Mouse (Mus musculus): ENCODE results near the gene H2-D1.

GRCm38 (mm10) chr17:35231022-35231421 is 31.5 kb upstream of the H2-D1 start:
- TF ChIP-seq CTCF (IDR thresholded peaks at IDR 0.05; ENCODE audit: extremely low read depth, insufficient read depth, low read length), result no peak
- no peak for TF ChIP-seq POLR2A (IDR thresholded peaks at IDR 0.05; ENCODE audit: extremely low read depth, insufficient read depth, low read length)
